Mouse (Mus musculus): ENCODE measurements at regions not wholly inside any gene's neighbourhood (a gene's known extent, or its start where the extent isn't known, plus 50 kb on each side); places are given as distances from the start of the nearest gene placed in this dataset.

DNA sequence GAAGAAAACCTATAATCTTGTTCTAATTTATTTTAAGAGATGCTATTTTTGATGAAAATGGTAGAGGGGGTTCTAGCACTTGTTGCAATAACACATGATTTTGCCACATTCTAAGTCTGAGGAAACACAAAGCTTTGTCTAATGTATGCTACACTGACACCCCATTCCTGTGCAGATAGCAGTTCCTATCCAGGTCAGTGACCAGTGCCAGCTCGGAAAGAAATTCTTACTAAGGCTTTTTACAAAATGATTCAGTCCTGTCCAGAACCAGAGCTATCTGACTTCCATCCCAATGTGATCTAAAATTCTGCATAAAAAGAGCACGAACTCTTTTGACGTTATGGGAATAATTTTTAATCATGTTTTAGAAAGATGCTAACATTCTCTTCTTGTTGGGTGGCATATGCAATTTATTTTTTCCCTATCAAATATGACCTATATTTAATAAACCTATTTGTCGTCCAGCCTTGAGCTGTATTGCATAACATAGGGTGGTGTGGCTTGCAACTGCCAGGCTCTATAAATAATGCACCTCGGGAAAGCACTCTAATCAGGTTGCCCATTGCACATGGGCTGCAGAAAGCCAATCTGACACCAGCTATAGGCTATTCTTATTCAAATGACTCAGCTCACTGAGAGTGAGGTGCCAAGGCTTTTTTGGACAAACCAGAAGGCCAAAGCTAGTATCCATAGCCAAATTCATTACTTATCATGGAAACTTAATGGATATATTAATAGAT is 385.7 kb upstream of the Cwc22 start:
- no peak for DNase-seq (ENCODE audit: extremely low read depth)
- no peaks in the 10 kb centered on the region for H3K9me3 ChIP-seq (replicated peaks; ENCODE audit: low read length)
- H3K4me2 ChIP-seq (ENCODE audit: insufficient read depth, low read depth, poor library complexity, severe bottlenecking), result no peak overlapping the region
- TF ChIP-seq CHD2 (IDR thresholded peaks at IDR 0.05; ENCODE audit: low read length) (no peak), MYC (IDR thresholded peaks at IDR 0.05; ENCODE audit: low read depth, low read length) (no peak), E2F4 (IDR thresholded peaks at IDR 0.05; ENCODE audit: insufficient replicate concordance, low read depth, low read length) (no peak), RCOR1 (conservative IDR thresholded peaks at IDR 0.05; ENCODE audit: low read depth, low read length) (no peak), GABPA (IDR thresholded peaks at IDR 0.05; ENCODE audit: insufficient replicate concordance, low read depth, low read length) (no peak), MAZ (IDR thresholded peaks at IDR 0.05; ENCODE audit: low read depth, low read length) (no peak), NRF1 (IDR thresholded peaks at IDR 0.05; ENCODE audit: low read depth, low read length) (no peak), KAT2A (IDR thresholded peaks at IDR 0.05; ENCODE audit: insufficient replicate concordance, low read length) (no peak), SIN3A (IDR thresholded peaks at IDR 0.05; ENCODE audit: low read length) (no peak), ZMIZ1 (IDR thresholded peaks at IDR 0.05; ENCODE audit: low read depth, low read length) (no peak)
- H3K27ac ChIP-seq (ENCODE audit: insufficient read depth, low read depth), result no peak overlapping the region
- no peaks in the 10 kb centered on the region for H3K27me3 ChIP-seq (replicated peaks)
- no peak overlapping the region for H3K4me3 ChIP-seq (replicated peaks in 1 of 3; ENCODE audit: low read depth in 2 of 3, low read length in 2 of 3, poor library complexity in 1 of 3)
- H3K79me2 ChIP-seq (replicated peaks; ENCODE audit: control insufficient read depth, extremely low read depth, insufficient read depth, poor library complexity, severe bottlenecking), result no peaks in the 10 kb centered on the region
- H3K4me1 ChIP-seq (ENCODE audit: control insufficient read depth in 1 of 2, insufficient read depth in 2 of 2), result 0 out of 4 replicates have a peak, but pooled peaks cover 0 to 1% of the 10 kb centered on the region in 2 experiments
- dilution Hi-C loops (cut with MboI; ENCODE audit: extremely low pct_ligation_motif_present, extremely low pct_unique_long_range_greater_than_20kb, low sequenced_read_pairs), result no loop called here
- no peak overlapping the region for H3K9ac ChIP-seq (ENCODE audit: insufficient read depth, low read depth)
- H3K36me3 ChIP-seq (replicated peaks in 1 of 2; ENCODE audit: control insufficient read depth in 1 of 2, insufficient read depth in 1 of 2, low read length in 1 of 2), result no peaks in the 10 kb centered on the region
- in situ Hi-C loops (cut with MboI; ENCODE audit: low pct_ligation_motif_present, low pct_unique_long_range_greater_than_20kb, low sequenced_read_pairs), result no loop called here

DNA sequence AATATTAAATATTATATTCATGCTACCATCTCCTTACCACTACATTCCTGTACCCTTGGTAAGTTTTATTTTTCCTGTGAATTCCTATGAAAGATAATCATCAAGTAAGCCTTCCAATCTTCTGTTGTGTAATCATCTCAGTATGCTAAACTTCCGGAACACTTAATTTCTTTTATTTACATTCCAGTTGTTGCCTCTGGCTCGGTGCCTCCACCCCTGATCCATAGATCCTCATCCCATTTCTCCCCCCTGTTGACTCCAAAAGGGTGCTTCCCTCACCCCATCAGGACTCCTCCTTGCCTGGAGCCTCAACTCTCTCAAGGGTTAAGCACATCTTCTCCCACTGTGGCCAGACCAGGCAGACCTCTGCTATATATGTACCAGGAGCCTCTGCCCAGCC is 379.9 kb upstream of the Cwc22 start:
- in situ Hi-C loops (cut with MboI; ENCODE audit: low pct_ligation_motif_present, low pct_unique_long_range_greater_than_20kb, low sequenced_read_pairs) (no loop called here), dilution Hi-C loops (cut with MboI; ENCODE audit: extremely low pct_ligation_motif_present, extremely low pct_unique_long_range_greater_than_20kb, low sequenced_read_pairs) (no loop called here)
- H3K9ac ChIP-seq (ENCODE audit: insufficient read depth, low read depth), result no peak overlapping the region
- H3K27ac ChIP-seq (ENCODE audit: insufficient read depth, low read depth), result no peak overlapping the region
- TF ChIP-seq CHD1 (IDR thresholded peaks at IDR 0.05; ENCODE audit: low read depth, low read length) (no peak), MXI1 (IDR thresholded peaks at IDR 0.05; ENCODE audit: low read depth, low read length) (no peak), MAZ (IDR thresholded peaks at IDR 0.05; ENCODE audit: low read depth, low read length) (no peak), RAD21 (IDR thresholded peaks at IDR 0.05; ENCODE audit: low read depth, low read length) (no peak)
- H3K9me3 ChIP-seq (replicated peaks; ENCODE audit: low read length), result no peaks in the 10 kb centered on the region
- no peaks in the 10 kb centered on the region for H3K79me2 ChIP-seq (replicated peaks; ENCODE audit: control insufficient read depth, extremely low read depth, insufficient read depth, poor library complexity, severe bottlenecking)
- no peak overlapping the region for H3K4me3 ChIP-seq (replicated peaks in 1 of 3; ENCODE audit: low read depth in 2 of 3, low read length in 2 of 3, poor library complexity in 1 of 3)
- H3K36me3 ChIP-seq (replicated peaks in 1 of 2; ENCODE audit: control insufficient read depth in 1 of 2, insufficient read depth in 1 of 2, low read length in 1 of 2), result no peaks in the 10 kb centered on the region
- 0 out of 4 replicates have a peak, but pooled peaks cover 0 to 3% of the 10 kb centered on the region in 2 experiments for H3K4me1 ChIP-seq (ENCODE audit: control insufficient read depth in 1 of 2, insufficient read depth in 2 of 2)
- no peak overlapping the region for H3K4me2 ChIP-seq (ENCODE audit: insufficient read depth, low read depth, poor library complexity, severe bottlenecking)
- no peaks in the 10 kb centered on the region for H3K27me3 ChIP-seq (replicated peaks)
- no peak for DNase-seq (ENCODE audit: extremely low read depth)
